Mouse (Mus musculus) kidney, embryonic 14.5 days (tissue): Measurements from ENCODE around the gene Mapk3. TPM values are rescaled to one million over a fixed set of nuclear protein-coding genes. Genes with fewer than 3 reads are reported as not detected.

Experiments
- ATAC-seq: fragments of 200-750 bp; cut with Nextera tagmentation; 2 replicates; pipeline ENCODE4 v1.8.0; 2017; ENCODE audit warnings: moderate number of reproducible peaks, mild to moderate bottlenecking, moderate TSS enrichment, moderate library complexity; ENCODE audit not compliant: low FRiP score, low TSS enrichment
- H3K27ac ChIP-seq: fragments of 300-500 bp; sonication (generic); 2 replicates; pipeline ENCODE4 v1.5.1; 2014; ENCODE audit warnings: low read depth, mild to moderate bottlenecking, low read length, moderate library complexity, mixed read lengths
- H3K27me3 ChIP-seq: fragments of 300-500 bp; sonication (generic); 2 replicates; pipeline ENCODE4 v1.6.1; 2014; ENCODE audit warnings: mild to moderate bottlenecking, low read length; ENCODE audit not compliant: control insufficient read depth, insufficient read depth
- H3K36me3 ChIP-seq: fragments of 300-500 bp; sonication (generic); 2 replicates; pipeline ENCODE4 v1.6.1; 2014; ENCODE audit warnings: low read length, mixed read lengths; ENCODE audit not compliant: control insufficient read depth, insufficient read depth
- H3K4me1 ChIP-seq: fragments of 300-500 bp; sonication (generic); 2 replicates; pipeline ENCODE4 v1.6.1; 2014; ENCODE audit warnings: low read length, mixed read lengths; ENCODE audit not compliant: control insufficient read depth, insufficient read depth
- H3K4me2 ChIP-seq: fragments of 300-500 bp; sonication (generic); replicated peaks from 2 replicates; pipeline ENCODE4 v1.6.1; 2014; ENCODE audit warnings: low read depth, mild to moderate bottlenecking, low read length
- H3K4me3 ChIP-seq: fragments of 300-500 bp; sonication (generic); 2 replicates; pipeline ENCODE4 v1.5.1; 2014; ENCODE audit warnings: mild to moderate bottlenecking, low read length
- H3K9ac ChIP-seq: fragments of 300-500 bp; sonication (generic); 2 replicates; pipeline ENCODE4 v1.6.1; 2014; ENCODE audit warnings: low read depth, mild to moderate bottlenecking, low read length, moderate library complexity
- H3K9me3 ChIP-seq: fragments of 300-500 bp; sonication (generic); 2 replicates; pipeline ENCODE4 v1.6.1; 2016; ENCODE audit warnings: low read length; ENCODE audit not compliant: control insufficient read depth
- WGBS: fragments of 180-500 bp; shearing (Covaris S2); extraction: QIAGEN DNeasy Blood & Tissue Kit; methylation state at CpG from one replicate; pipeline ENCODE4 v1.1.7; 2014; 5-methylcytosine and 5-hydroxymethylcytosine counted together
- polyA plus RNA-seq: library from polyadenylated mRNA; unstranded; fragments of >200 nt; fragmentation: Nextera tagmentation; extraction: Ambion mirVana; gene quantifications from 2 replicates; pipeline ENCODE4 v1.2.1, GENCODE M21; 2014

The Mapk3 gene
- 55.0 and 79.2 TPM in 2 replicates for polyA plus RNA-seq

- Histone ChIP-seq H3K4me3 (peak within 1 kb of the TSS; percentile 82), H3K9ac (peak within 1 kb of the TSS; percentile 86), H3K4me2 (peak within 1 kb of the TSS; percentile 71), H3K9me3 (no peaks in the 10 kb centered on the region), H3K27ac (peak within 1 kb of the TSS; percentile 95), H3K27me3 (no peaks in the 10 kb centered on the region), H3K4me1 (peaks cover 24% of the 10 kb centered on the region; the same call in 1 of the 2 replicates), H3K36me3 (peaks cover 28% of the 10 kb centered on the region)
- ATAC-seq = peak; percentile 63
- WGBS = 1% methylated on average over 27 of the region's 38 CpGs
Measured at GRCm38 (mm10) chr7:126759050-126759671, at the start of gene Mapk3. Gene Mapk3, plus strand, starts transcription at chr7:126759601.

- Histone ChIP-seq H3K4me1 (no peaks in the 10 kb centered on the region), H3K27ac (no peak overlapping the region), H3K36me3 (no peaks in the 10 kb centered on the region), H3K4me3 (no peak overlapping the region), H3K9ac (no peak overlapping the region), H3K9me3 (peaks cover 3% of the 10 kb centered on the region; the same call in 1 of the 2 replicates), H3K27me3 (peaks cover 2% of the 10 kb centered on the region; the same call in 1 of the 2 replicates), H3K4me2 (no peak overlapping the region)
- no peak for ATAC-seq
- 72% methylated on average over 4 of the region's 4 CpGs for WGBS
Measured at GRCm38 (mm10) chr7:126710266-126710665, 49.1 kb upstream of the Mapk3 start.

GRCm38 (mm10) chr7:126711910-126712309, 47.5 kb upstream of the Mapk3 start:
- no peak overlapping the region for H3K4me3 ChIP-seq
- H3K4me1 ChIP-seq = no peaks in the 10 kb centered on the region
- no peak overlapping the region for H3K4me2 ChIP-seq
- no peak overlapping the region for H3K27ac ChIP-seq
- H3K9ac ChIP-seq = no peak overlapping the region
- WGBS = 84% methylated on average over 3 of the region's 3 CpGs
- H3K9me3 ChIP-seq = peaks cover 3% of the 10 kb centered on the region; the same call in 1 of the 2 replicates
- H3K36me3 ChIP-seq = no peaks in the 10 kb centered on the region
- ATAC-seq = no peak
- no peaks in the 10 kb centered on the region for H3K27me3 ChIP-seq

- Histone ChIP-seq H3K9me3 (no peaks in the 10 kb centered on the region), H3K4me3 (no peak overlapping the region), H3K27me3 (no peaks in the 10 kb centered on the region), H3K4me2 (no peak overlapping the region), H3K9ac (no peak overlapping the region), H3K36me3 (no peaks in the 10 kb centered on the region), H3K4me1 (no peaks in the 10 kb centered on the region), H3K27ac (no peak overlapping the region)
- no peak for ATAC-seq
- WGBS = 82% methylated on average over 4 of the region's 4 CpGs
Measured at GRCm38 (mm10) chr7:126715679-126716078, 43.7 kb upstream of the Mapk3 start.

- Histone ChIP-seq H3K36me3 (no peaks in the 10 kb centered on the region), H3K9ac (no peak overlapping the region), H3K27ac (no peak overlapping the region), H3K4me1 (no peaks in the 10 kb centered on the region), H3K9me3 (peaks cover 2% of the 10 kb centered on the region; the same call in 1 of the 2 replicates), H3K4me3 (no peak overlapping the region), H3K27me3 (no peaks in the 10 kb centered on the region), H3K4me2 (no peak overlapping the region)
- 92% methylated on average over 3 of the region's 3 CpGs for WGBS
- no peak for ATAC-seq
Measured at GRCm38 (mm10) chr7:126717566-126717965, 41.8 kb upstream of the Mapk3 start.

GRCm38 (mm10) chr7:126718787-126719337, 40.5 kb upstream of the Mapk3 start:
- H3K9ac ChIP-seq = no peak overlapping the region
- H3K4me1 ChIP-seq = no peaks in the 10 kb centered on the region
- H3K4me3 ChIP-seq = no peak overlapping the region
- H3K27ac ChIP-seq = no peak overlapping the region
- H3K9me3 ChIP-seq = peaks cover 2% of the 10 kb centered on the region; the same call in 1 of the 2 replicates
- no peaks in the 10 kb centered on the region for H3K36me3 ChIP-seq
- no peak for ATAC-seq
- WGBS = 96% methylated on average over 5 of the region's 5 CpGs
- H3K4me2 ChIP-seq = no peak overlapping the region
- H3K27me3 ChIP-seq = no peaks in the 10 kb centered on the region

GRCm38 (mm10) chr7:126721635-126722034, 37.8 kb upstream of the Mapk3 start:
- WGBS = 91% methylated on average over 13 of the region's 13 CpGs
- H3K27me3 ChIP-seq = no peaks in the 10 kb centered on the region
- peaks cover 2% of the 10 kb centered on the region; the same call in 1 of the 2 replicates for H3K9me3 ChIP-seq
- ATAC-seq = no peak
- no peaks in the 10 kb centered on the region for H3K4me1 ChIP-seq
- no peak overlapping the region for H3K27ac ChIP-seq
- no peak overlapping the region for H3K4me3 ChIP-seq
- no peak overlapping the region for H3K4me2 ChIP-seq
- H3K36me3 ChIP-seq = no peaks in the 10 kb centered on the region
- no peak overlapping the region for H3K9ac ChIP-seq

GRCm38 (mm10) chr7:126725077-126725476, 34.3 kb upstream of the Mapk3 start:
- Histone ChIP-seq H3K4me2 (no peak overlapping the region), H3K9me3 (peaks cover 2% of the 10 kb centered on the region; the same call in 1 of the 2 replicates), H3K27me3 (no peaks in the 10 kb centered on the region), H3K4me1 (no peaks in the 10 kb centered on the region), H3K9ac (no peak overlapping the region), H3K4me3 (no peak overlapping the region), H3K27ac (no peak overlapping the region), H3K36me3 (no peaks in the 10 kb centered on the region)
- 73% methylated on average over 3 of the region's 3 CpGs for WGBS
- ATAC-seq = no peak

GRCm38 (mm10) chr7:126725667-126726066, 33.7 kb upstream of the Mapk3 start:
- ATAC-seq = no peak
- no peak overlapping the region for H3K27ac ChIP-seq
- H3K4me2 ChIP-seq = no peak overlapping the region
- no peaks in the 10 kb centered on the region for H3K36me3 ChIP-seq
- 79% methylated on average over 5 of the region's 5 CpGs for WGBS
- no peaks in the 10 kb centered on the region for H3K4me1 ChIP-seq
- peaks cover 2% of the 10 kb centered on the region; the same call in 1 of the 2 replicates for H3K9me3 ChIP-seq
- H3K27me3 ChIP-seq = no peaks in the 10 kb centered on the region
- H3K4me3 ChIP-seq = no peak overlapping the region
- no peak overlapping the region for H3K9ac ChIP-seq
